Mouse (Mus musculus) small intestine, adult 2 months (tissue): ENCODE results near the gene Nppc.

ENCODE experiments used
- CTCF ChIP-seq: fragments of 200-500 bp; IDR thresholded peaks from 2 replicates; pipeline ENCODE4 v1.5.1; 2012; ENCODE audit warnings: low read depth, mild to moderate bottlenecking, control low read depth, inconsistent platforms, low read length, moderate library complexity, mixed read lengths; ENCODE audit not compliant: insufficient replicate concordance, insufficient read length; ENCODE audit errors: extremely low read depth
- POLR2A ChIP-seq: fragments of 200-500 bp; IDR thresholded peaks from 2 replicates; pipeline ENCODE4 v1.6.1; 2012; ENCODE audit warnings: low read depth, mild to moderate bottlenecking, control low read depth, inconsistent platforms, low read length, moderate library complexity

GRCm38 (mm10) chr1:86719391-86719790 is 49.0 kb upstream of the Nppc start:
- TF ChIP-seq POLR2A = no peak
- no peak for TF ChIP-seq CTCF
